Mouse (Mus musculus) layer of hippocampus, adult 2 months (tissue): ENCODE measurements around the gene Meis2. TPM values are rescaled to one million over a fixed set of nuclear protein-coding genes. Genes with fewer than 3 reads are reported as not detected.

Experiments
- DNase-seq, 2 experiments: peaks; one replicate each; pipeline ENCODE4 v3.0.0; 2022; ENCODE audit warnings: low spot score in 2 of 2
- H3K27ac ChIP-seq: fragments of 200-600 bp; 2 replicates; pipeline ENCODE4 v1.8.1; 2022
- H3K4me3 ChIP-seq: fragments of 200-600 bp; 2 replicates; pipeline ENCODE4 v1.8.1; 2022; ENCODE audit warnings: mild to moderate bottlenecking
- CTCF ChIP-seq: fragments of 200-600 bp; conservative IDR thresholded peaks from 2 replicates; pipeline ENCODE4 v1.8.1; 2022; ENCODE audit warnings: antibody characterized with exemption, mild to moderate bottlenecking, moderate library complexity
- total RNA-seq, 2 experiments: library from RNA; stranded (reverse); gene quantifications; 2 replicates each; pipeline ENCODE4 v1.2.3; 2021

Meis2 gene
- total RNA-seq, 2 experiments from 2014 or later = 43.2 to 45.9 TPM

DNA sequence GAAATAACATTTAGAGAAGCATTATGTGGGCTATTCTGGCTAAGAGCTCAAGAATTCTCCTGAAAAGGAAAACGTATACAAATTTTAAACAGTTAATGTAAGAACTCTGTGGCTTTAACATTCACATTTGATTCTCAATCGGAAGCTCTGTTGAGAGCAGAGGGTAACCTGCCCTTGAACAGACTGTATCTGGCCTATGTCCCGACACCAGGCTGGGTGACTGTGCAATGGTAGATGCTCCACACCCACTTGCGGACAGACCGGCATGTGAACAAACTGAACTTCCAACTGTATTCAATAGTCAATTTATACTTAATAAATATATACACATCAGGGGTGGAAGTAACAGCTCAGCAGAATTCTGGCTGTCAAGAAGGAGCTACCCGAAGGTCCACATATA lies 164.6 kb downstream of the Meis2 start:
- DNase-seq = no peak
- no peak for TF ChIP-seq CTCF
- Histone ChIP-seq H3K27ac (no peak overlapping the region), H3K4me3 (no peak overlapping the region)

DNA sequence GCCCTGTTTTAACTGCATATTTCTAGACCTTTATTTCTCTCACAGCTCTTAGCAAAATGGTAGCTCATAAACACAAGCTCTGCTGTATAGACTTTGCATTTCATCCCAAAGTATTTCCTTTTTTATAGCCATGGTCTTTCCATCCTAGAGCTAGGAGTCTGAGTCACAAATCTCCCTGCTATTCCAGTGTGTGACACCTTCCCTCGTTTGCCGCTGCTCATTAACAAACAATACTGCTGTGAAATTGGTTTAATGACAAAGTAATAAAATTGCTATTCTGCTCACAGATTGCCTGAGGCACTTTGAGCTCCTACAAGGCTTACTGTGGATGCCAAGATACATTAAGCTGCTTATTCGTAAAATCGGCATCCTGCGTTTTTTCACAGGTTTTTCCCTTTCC lies 168.1 kb downstream of the Meis2 start:
- DNase-seq = no peak
- H3K4me3 ChIP-seq = no peak overlapping the region
- H3K27ac ChIP-seq = no peak overlapping the region
- TF ChIP-seq CTCF = no peak

DNA sequence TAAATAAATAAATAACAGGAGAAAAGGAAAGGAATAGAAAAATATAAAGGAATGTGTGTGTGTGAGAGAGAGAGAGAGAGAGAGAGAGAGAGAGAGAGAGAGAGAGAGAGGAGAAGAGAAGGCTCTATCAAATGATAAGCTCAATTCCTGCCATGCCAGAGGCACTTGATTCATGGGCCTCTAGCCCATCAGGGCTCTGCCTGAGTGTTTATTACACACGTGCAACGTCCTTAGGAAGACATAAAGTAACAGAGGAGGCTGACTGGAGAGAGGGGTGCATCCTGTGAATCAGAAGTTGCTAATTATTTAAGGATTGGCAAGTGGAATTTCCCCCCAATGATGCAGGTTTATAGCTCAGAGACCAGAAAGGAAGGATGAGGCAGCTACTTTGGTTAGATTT lies 168.6 kb downstream of the Meis2 start:
- H3K27ac ChIP-seq = no peak overlapping the region

DNA sequence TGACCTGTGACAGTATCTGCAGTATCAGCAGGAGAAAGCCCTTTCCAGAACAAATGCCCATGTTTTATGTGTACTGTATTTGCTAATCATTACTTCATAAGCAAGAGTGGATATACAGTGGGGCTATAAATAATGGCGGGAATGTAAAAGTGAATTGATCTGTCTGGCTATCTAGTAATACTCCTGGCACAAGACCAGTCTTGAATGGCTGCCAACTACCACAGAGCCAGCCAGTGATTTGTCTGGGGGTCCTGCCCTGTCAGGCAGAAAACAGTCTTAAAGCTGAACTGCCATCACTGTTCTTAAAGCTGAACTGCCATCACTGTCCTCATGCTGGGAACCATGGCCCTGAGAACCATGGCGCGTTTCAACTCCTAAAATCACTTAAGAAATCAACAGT lies 169.9 kb downstream of the Meis2 start:
- no peak for TF ChIP-seq CTCF
- H3K27ac ChIP-seq = no peak overlapping the region
- no peak overlapping the region for H3K4me3 ChIP-seq
- DNase-seq = no peak

More for the DNA sequence above, 168.6 kb downstream of the Meis2 start:
- DNase-seq = no peak
- TF ChIP-seq CTCF = no peak
- no peak overlapping the region for H3K4me3 ChIP-seq

DNA sequence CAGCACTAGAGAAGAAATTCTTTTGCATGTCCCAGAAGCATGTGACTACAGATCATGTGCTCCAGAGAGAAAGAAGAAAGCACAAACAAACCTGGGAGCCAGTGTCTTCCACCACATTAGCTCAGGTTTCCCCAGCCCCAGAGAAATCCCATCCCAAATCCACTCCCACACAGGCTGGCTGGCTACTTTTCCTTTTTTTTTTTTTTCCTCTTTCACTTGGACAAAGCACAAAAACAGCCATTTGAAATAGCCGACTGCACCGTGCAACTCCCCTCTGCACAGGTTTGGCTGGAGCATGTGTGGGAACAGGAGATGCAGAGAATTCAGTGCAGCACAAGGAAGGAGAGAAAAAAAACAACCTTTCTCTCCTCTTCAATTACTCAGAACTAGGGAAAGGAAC lies 170.4 kb downstream of the Meis2 start:
- TF ChIP-seq CTCF = no peak
- no peak for DNase-seq
- Histone ChIP-seq H3K4me3 (no peak overlapping the region), H3K27ac (no peak overlapping the region)

DNA sequence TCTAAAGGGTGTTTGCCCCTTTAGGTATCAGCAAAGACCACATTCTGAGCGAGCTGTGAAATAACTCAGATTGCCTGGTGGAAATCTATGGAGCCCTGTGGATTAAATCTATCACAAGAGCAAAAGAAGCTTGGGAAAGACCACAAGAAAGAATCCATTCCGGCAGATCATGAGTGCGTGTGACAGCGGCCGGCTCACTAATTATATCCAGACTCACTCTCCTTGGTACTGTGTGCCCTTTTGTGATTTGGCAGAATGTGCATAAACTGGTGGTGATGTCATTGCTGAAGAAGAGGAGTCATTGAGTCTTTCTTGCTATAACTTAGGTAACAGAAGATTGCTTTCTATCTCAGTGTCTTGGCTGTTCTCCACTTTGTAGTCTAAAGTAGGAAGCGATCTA lies 172.5 kb downstream of the Meis2 start:
- no peak overlapping the region for H3K4me3 ChIP-seq
- no peak for DNase-seq
- TF ChIP-seq CTCF = no peak

DNA sequence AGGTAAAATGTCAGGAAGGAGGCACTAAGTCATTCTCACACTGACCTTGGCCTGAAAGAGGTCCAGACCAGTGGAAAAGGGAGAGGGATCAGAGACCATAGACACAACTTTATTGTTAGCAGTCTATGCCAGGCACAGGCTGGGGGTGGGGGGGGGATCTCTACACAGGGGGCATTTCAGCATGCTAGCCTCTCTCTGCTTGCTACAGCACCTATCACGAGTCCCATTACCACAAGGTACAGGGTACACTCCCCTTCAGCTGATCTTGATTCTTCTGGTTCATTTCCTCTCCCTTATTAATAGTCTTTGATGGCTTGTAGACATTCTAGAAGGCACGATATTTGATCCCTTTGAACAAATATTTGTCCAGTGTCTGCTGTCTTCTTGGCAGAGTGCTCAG lies 174.9 kb downstream of the Meis2 start:
- Histone ChIP-seq H3K27ac (no peak overlapping the region), H3K4me3 (no peak overlapping the region)
- TF ChIP-seq CTCF = no peak
- no peak for DNase-seq

More for the DNA sequence above, 172.5 kb downstream of the Meis2 start:
- H3K27ac ChIP-seq = no peak overlapping the region

DNA sequence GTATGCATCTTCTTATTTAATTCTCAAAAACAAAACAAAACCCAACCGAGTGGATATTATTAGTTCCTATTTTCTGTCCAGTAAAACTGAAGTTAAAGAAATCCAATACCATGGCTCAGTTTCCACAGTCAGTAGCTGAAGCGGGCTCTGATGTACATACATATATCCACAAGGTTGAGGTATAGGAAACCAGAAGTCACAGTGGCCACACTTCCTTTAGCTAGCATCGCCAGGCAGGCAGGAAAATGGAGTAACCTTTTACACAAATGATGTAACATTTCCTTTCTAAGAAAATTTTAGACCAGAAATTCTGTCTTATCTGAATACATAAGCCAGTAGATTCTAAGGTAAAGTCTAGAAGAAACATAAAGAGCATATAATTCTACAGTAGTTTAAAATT lies 175.6 kb downstream of the Meis2 start:
- H3K4me3 ChIP-seq = no peak overlapping the region
- DNase-seq = no peak
- H3K27ac ChIP-seq = no peak overlapping the region
- TF ChIP-seq CTCF = no peak

DNA sequence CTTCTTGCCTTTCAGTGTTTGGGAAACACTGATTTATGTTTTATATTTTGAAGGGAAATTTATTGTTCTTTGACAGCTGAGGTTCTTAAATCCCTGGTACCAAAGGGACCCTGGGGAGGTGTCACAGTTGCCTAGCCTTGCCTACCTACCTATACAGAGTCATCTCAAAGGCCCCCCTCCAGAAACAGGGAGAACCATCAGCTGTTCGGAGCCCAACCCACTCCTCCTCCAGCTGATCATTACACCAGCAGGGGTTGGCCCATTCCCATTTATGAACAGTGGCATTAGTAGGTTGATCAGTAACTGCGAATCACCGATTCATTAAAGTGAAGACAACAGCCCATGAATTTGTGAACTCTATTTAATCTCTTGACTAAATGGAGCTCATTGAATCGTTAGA lies 176.4 kb downstream of the Meis2 start:
- DNase-seq = no peak
- Histone ChIP-seq H3K27ac (no peak overlapping the region), H3K4me3 (no peak overlapping the region)
- no peak for TF ChIP-seq CTCF

DNA sequence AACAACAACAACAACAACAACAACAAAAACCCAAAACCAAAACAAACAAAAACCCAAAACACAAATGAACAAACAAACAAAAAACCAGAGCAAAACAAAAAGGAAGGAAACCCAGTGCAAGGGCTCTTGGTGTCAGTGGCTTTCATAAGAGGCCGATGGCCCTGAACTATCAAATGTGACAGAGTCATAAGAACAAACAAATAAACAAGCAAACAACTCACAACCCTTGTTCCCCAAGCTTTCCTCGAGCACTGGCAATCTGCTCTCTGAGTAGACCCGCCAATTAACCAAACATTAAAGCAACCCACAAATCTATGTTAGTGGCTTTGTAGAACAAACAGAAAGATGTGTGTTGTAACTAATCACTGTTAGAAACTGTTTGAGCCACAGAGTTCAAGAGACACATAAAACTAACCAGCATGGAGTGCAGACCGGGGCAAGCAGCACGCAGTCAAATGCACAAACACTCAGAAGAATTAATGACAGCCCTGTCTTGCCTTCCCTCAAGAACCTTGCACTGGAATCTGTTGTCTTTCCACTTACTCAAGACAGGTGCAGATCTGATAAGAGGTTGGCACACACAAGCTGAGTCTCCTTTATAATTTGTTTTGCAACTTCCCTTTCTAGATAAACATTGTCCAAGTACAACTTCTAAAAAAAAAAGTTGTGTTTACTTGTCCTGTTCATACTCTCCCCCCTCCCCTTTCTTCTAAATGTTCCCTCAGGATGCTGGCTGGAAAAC lies 177.1 kb downstream of the Meis2 start:
- TF ChIP-seq CTCF = no peak
- Histone ChIP-seq H3K4me3 (no peak overlapping the region), H3K27ac (no peak overlapping the region)
- no peak for DNase-seq

DNA sequence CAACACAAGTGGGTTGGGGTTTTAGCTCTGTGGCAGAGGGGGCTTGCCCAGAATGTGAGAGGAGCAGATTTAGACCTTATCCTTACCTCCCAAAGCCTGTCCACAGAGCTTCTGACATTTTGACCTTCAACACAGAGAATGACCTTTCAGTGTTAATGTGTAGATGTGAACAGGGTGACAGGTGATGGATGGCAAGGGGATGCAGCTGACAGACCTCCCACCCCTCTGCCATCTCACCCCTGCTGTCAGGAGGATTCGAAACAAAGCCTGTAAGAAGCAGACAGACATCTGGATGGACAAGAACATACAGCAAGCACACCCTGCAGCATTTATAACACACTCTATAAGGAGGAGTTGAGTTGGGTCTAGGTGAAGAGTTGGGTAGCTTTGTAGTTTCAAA lies 178.0 kb downstream of the Meis2 start:
- DNase-seq = no peak
- no peak overlapping the region for H3K27ac ChIP-seq
- H3K4me3 ChIP-seq = no peak overlapping the region
- TF ChIP-seq CTCF = no peak

DNA sequence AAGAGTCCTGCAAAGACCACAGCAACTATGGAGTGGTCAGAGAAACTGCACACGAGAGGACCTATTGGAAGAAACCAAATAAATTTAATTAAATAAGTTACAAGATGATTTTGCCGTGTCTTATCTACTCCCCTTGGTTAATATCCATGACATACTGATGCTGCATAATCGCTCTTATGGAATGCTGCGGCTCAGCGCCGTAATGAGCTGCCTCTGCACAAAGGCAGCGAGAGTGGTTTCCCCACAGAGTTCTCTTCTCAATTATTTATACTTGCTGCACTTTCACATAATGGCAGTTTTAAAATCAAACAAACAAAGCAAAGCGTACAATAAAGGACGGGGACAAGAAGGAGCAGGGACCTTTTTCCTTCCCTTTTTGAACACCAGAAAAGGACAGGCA lies 181.5 kb downstream of the Meis2 start:
- Histone ChIP-seq H3K27ac (no peak overlapping the region), H3K4me3 (no peak overlapping the region)
- no peak for DNase-seq
- TF ChIP-seq CTCF = no peak

DNA sequence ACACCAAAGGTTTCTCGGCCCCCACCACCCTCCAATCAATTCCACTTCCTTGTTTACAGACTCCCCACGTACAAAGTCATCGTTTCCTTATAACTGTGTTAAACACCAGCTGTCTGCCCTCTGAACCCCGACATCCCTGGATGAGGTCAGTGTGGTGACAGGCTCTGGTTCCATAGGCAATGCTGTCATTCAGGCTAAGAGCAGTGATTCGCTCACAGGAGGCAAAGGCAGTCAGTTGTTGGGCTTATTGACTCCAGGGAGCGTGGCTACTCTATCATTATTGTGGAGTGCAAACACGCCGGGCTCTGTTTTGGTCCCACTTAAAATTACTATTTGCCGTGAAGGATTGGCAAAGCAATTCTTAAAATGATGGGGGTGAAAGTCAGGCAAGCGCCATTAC lies 182.1 kb downstream of the Meis2 start:
- no peak for DNase-seq
- Histone ChIP-seq H3K4me3 (no peak overlapping the region), H3K27ac (no peak overlapping the region)
- no peak for TF ChIP-seq CTCF

DNA sequence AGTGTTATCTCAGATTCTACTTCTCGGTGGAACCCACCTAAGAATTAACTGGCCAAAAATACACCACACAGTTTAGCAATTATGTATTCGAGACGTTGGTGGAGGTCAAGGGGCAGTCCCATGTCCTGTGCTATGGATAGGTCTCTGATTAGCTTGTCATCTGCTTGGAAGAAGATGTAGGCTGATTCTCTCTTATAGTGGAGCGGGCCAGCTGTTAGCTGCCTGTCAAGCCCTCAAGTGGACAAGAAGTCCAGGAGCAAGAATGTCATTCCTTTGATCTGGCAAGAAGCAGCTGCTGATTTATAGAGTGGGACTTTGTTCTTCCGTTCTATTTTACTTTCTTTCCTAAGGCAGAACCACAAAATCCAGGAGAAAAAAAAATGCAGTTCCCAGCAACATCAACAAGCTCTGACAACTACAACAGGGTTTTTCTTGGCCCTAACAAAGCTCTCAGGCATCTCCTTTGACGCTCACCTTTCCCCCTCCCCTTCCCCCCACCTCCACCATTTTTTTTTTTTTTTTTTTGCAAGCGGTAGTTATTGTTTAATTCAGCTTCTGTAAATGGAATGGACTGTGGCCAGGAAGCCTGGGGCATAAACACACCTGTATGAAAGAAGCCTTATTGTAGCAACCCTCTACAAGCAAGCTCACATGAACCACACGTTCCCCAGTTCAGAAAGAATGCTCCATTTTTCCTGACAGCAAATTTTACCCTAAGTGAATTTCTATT lies 189.7 kb downstream of the Meis2 start:
- DNase-seq = no peak
- Histone ChIP-seq H3K27ac (no peak overlapping the region), H3K4me3 (no peak overlapping the region)
- no peak for TF ChIP-seq CTCF
